8 mouse cellular contexts compared by ENCODE assay signal in genomic region chr17:86150867-86151348, GRCm38 (mm10). TPM values are rescaled to one million over a fixed set of nuclear protein-coding genes. Genes with fewer than 3 reads are reported as not detected.
DNase-seq lines count a peak whose midpoint lies in the region; ATAC-seq and TF ChIP-seq lines count a peak whose summit lies in the region.

No protein-coding gene starts in this region.

- no peak for TF ChIP-seq CTCF in heart, adult 2 months (IDR thresholded peaks at IDR 0.05)

- no peaks in the 10 kb centered on the region for H3K9me3 ChIP-seq in embryonic facial prominence, embryonic 13.5 days
- peaks cover 2% of the 10 kb centered on the region; the same call in 1 of the 2 replicates for H3K9me3 ChIP-seq in midbrain, embryonic 11.5 days (ENCODE audit: control insufficient read depth, low read length)

- 13% methylated on average over 5 of the region's 5 CpGs for WGBS in embryonic facial prominence, embryonic 13.5 days
- WGBS in heart, adult 2 months: 11% methylated on average over 5 of the region's 5 CpGs
- WGBS in midbrain, embryonic 11.5 days: 13% methylated on average over 5 of the region's 5 CpGs

- no peaks in the 10 kb centered on the region for H3K27me3 ChIP-seq in embryonic facial prominence, embryonic 13.5 days
- no peaks in the 10 kb centered on the region for H3K27me3 ChIP-seq in heart, adult 2 months (ENCODE audit: control insufficient read depth, insufficient read depth, low read length)
- no peaks in the 10 kb centered on the region for H3K27me3 ChIP-seq in midbrain, embryonic 11.5 days (ENCODE audit: control insufficient read depth, insufficient read depth, low read length)
- no peaks in the 10 kb centered on the region; the same call in 1 of the 2 replicates for H3K27me3 ChIP-seq in splenic B cell, adult 2 months (ENCODE audit: control insufficient read depth, insufficient read depth, low read length, poor library complexity, severe bottlenecking)

- H3K4me1 ChIP-seq in embryonic facial prominence, embryonic 13.5 days: peaks cover 1% of the 10 kb centered on the region
- H3K4me1 ChIP-seq in heart, adult 2 months (ENCODE audit: control insufficient read depth, insufficient read depth, low read length): no peaks in the 10 kb centered on the region
- no peaks in the 10 kb centered on the region for H3K4me1 ChIP-seq in midbrain, embryonic 11.5 days (ENCODE audit: control insufficient read depth, insufficient read depth, low read length)

- H3K4me3 ChIP-seq in embryonic facial prominence, embryonic 13.5 days: no peak overlapping the region
- H3K4me3 ChIP-seq in heart, adult 2 months: no peak overlapping the region
- H3K4me3 ChIP-seq in midbrain, embryonic 11.5 days (ENCODE audit: low read depth, low read length): no peak overlapping the region

- peak; percentile 91 for ATAC-seq in embryonic facial prominence, embryonic 13.5 days (ENCODE audit: insufficient number of reproducible peaks, insufficient read depth, low FRiP score, low TSS enrichment, low read depth)
- ATAC-seq in midbrain, embryonic 11.5 days (ENCODE audit: low FRiP score): peak; percentile 93

- DNase-seq in thymus, postnatal 25 days: peak; percentile 32
- no peak for DNase-seq in thymus, adult 18-20 months
- DNase-seq in heart, adult 2 months: peak; percentile 60 to 61
- DNase-seq in kidney, adult 18-20 months: peak; percentile 73
- DNase-seq in left cerebral cortex, postnatal 36 days (ENCODE audit: low spot score in 2 of 2): peak; percentile 56 to 57
- peak; percentile 96 for DNase-seq in midbrain, embryonic 11.5 days (ENCODE audit: low spot score, missing footprints)
- peak; percentile 71 for DNase-seq in splenic B cell, adult 2 months (ENCODE audit: low read depth, low spot score)

- intact Hi-C loops in heart, adult 2 months (cut with DNase I): no loop called here
- intact Hi-C loops in left cerebral cortex, postnatal 36 days (cut with DNase I): no loop called here

- no peaks in the 10 kb centered on the region for H3K79me2 ChIP-seq in heart, adult 2 months (replicated peaks; ENCODE audit: control insufficient read depth, insufficient read depth, low read length)

- no peak overlapping the region for H3K27ac ChIP-seq in embryonic facial prominence, embryonic 13.5 days
- H3K27ac ChIP-seq in heart, adult 2 months: no peak overlapping the region
- H3K27ac ChIP-seq in midbrain, embryonic 11.5 days (ENCODE audit: low read depth, low read length): no peak overlapping the region

- no peak for TF ChIP-seq EP300 in heart, adult 2 months (IDR thresholded peaks at IDR 0.05; ENCODE audit: insufficient read depth, low read depth, low read length)

- H3K9ac ChIP-seq in embryonic facial prominence, embryonic 13.5 days: no peak overlapping the region
- H3K9ac ChIP-seq in heart, adult 2 months (ENCODE audit: low read depth, low read length): no peak overlapping the region
- H3K9ac ChIP-seq in midbrain, embryonic 11.5 days (ENCODE audit: low read length): no peak overlapping the region

- TF ChIP-seq POLR2A in heart, adult 2 months (IDR thresholded peaks at IDR 0.05; ENCODE audit: insufficient read depth, low read depth, low read length): no peak

- no peaks in the 10 kb centered on the region for H3K36me3 ChIP-seq in embryonic facial prominence, embryonic 13.5 days
- H3K36me3 ChIP-seq in heart, adult 2 months (ENCODE audit: control insufficient read depth, insufficient read depth, low read length): no peaks in the 10 kb centered on the region
- no peaks in the 10 kb centered on the region for H3K36me3 ChIP-seq in midbrain, embryonic 11.5 days (ENCODE audit: control insufficient read depth, insufficient read depth, low read length)
- H3K36me3 ChIP-seq in splenic B cell, adult 2 months (ENCODE audit: control insufficient read depth, insufficient read depth, low read length, poor library complexity, severe bottlenecking): no peaks in the 10 kb centered on the region

- peak overlapping the region; percentile 31 for H3K4me2 ChIP-seq in embryonic facial prominence, embryonic 13.5 days
- H3K4me2 ChIP-seq in midbrain, embryonic 11.5 days: no peak overlapping the region

RNA-seq across cellular contexts. Expression of gene Srbd1, which starts 5.9 kb away (rescaled TPM):
- polyA plus RNA-seq in embryonic facial prominence, embryonic 13.5 days (2015; fragmentation: Nextera tagmentation; extraction: Ambion mirVana): 21.1 and 22.8 TPM in 2 replicates
- total RNA-seq in heart, adult 2 months (2021): 10 to 100 TPM; 12.2 to 12.3 TPM
- 2.7 and 4.1 TPM in 2 replicates for polyA plus RNA-seq in heart, adult 2 months (2012; rRNA removed)
- total RNA-seq in left cerebral cortex, postnatal 36 days (2021): 10 to 100 TPM; 13.4 to 16.5 TPM
- 10.3 and 11.4 TPM in 2 replicates for polyA plus RNA-seq in midbrain, embryonic 11.5 days (2014; fragmentation: Nextera tagmentation; extraction: Ambion mirVana)

RNA-seq across cellular contexts. Expression of gene Prkce, which starts 16.7 kb away (rescaled TPM):
- 9.0 and 9.9 TPM in 2 replicates for polyA plus RNA-seq in embryonic facial prominence, embryonic 13.5 days (2015; fragmentation: Nextera tagmentation; extraction: Ambion mirVana)
- 10 to 100 TPM; 26.0 to 27.3 TPM for total RNA-seq in heart, adult 2 months (2021)
- 6.1 and 8.1 TPM in 2 replicates for polyA plus RNA-seq in heart, adult 2 months (2012; rRNA removed)
- 100 to 1,000 TPM; 276 to 292 TPM for total RNA-seq in left cerebral cortex, postnatal 36 days (2021)
- 3.5 and 3.8 TPM in 2 replicates for polyA plus RNA-seq in midbrain, embryonic 11.5 days (2014; fragmentation: Nextera tagmentation; extraction: Ambion mirVana)

Comparison
In these comparisons a context has a peak if more than half of its experiments do, and no peak if none do; other contexts are left out.
1. DNase-seq: peak in thymus, postnatal 25 days (single experiment), heart, adult 2 months (2 of 2), kidney, adult 18-20 months (single experiment), left cerebral cortex, postnatal 36 days (2 of 2), midbrain, embryonic 11.5 days (single experiment) and splenic B cell, adult 2 months (single experiment); none in thymus, adult 18-20 months (0 of 2).